Mouse (Mus musculus) midbrain, embryonic 11.5 days (tissue): ENCODE measurements around the gene Lipc. TPM values are rescaled to one million over a fixed set of nuclear protein-coding genes. Genes with fewer than 3 reads are reported as not detected.
"Not testable (repeated sequence)": the region's sequence is repeated elsewhere in the genome, so short reads cannot be mapped to it uniquely, and the experiment has no call there.

Experiments
- ATAC-seq: fragments of 200-750 bp; cut with Nextera tagmentation; 2 replicates; pipeline ENCODE4 v1.8.0; 2017; ENCODE audit warnings: moderate TSS enrichment, moderate library complexity; ENCODE audit not compliant: low FRiP score
- DNase-seq: peaks from one replicate; pipeline ENCODE4 v3.0.0; 2015; ENCODE audit warnings: low spot score; ENCODE audit errors: missing footprints
- H3K27ac ChIP-seq: fragments of 300-500 bp; sonication (generic); 2 replicates; pipeline ENCODE4 v1.5.1; 2014; ENCODE audit warnings: low read depth, low read length
- H3K27me3 ChIP-seq: fragments of 300-500 bp; sonication (generic); 2 replicates; pipeline ENCODE4 v1.6.1; 2014; ENCODE audit warnings: mild to moderate bottlenecking, low read length, moderate library complexity, mixed read lengths; ENCODE audit not compliant: control insufficient read depth, insufficient read depth
- H3K36me3 ChIP-seq: fragments of 300-500 bp; sonication (generic); 2 replicates; pipeline ENCODE4 v1.6.1; 2014; ENCODE audit warnings: mild to moderate bottlenecking, low read length, moderate library complexity, mixed read lengths; ENCODE audit not compliant: control insufficient read depth, insufficient read depth
- H3K4me1 ChIP-seq: fragments of 300-500 bp; sonication (generic); 2 replicates; pipeline ENCODE4 v1.6.1; 2014; ENCODE audit warnings: low read length; ENCODE audit not compliant: control insufficient read depth, insufficient read depth
- H3K4me2 ChIP-seq: fragments of 300-500 bp; sonication (generic); 2 replicates; pipeline ENCODE4 v1.6.1; 2014; ENCODE audit warnings: mild to moderate bottlenecking, moderate library complexity
- H3K4me3 ChIP-seq: fragments of 300-500 bp; sonication (generic); 2 replicates; pipeline ENCODE4 v1.5.1; 2014; ENCODE audit warnings: low read depth, low read length
- H3K9ac ChIP-seq: fragments of 300-500 bp; sonication (generic); 2 replicates; pipeline ENCODE4 v1.6.1; 2014; ENCODE audit warnings: low read length
- H3K9me3 ChIP-seq: fragments of 300-500 bp; sonication (generic); 2 replicates; pipeline ENCODE4 v1.6.1; 2016; ENCODE audit warnings: low read length; ENCODE audit not compliant: control insufficient read depth
- WGBS: fragments of 180-500 bp; shearing (Covaris S2); extraction: QIAGEN DNeasy Blood & Tissue Kit; methylation state at CpG from one replicate; pipeline ENCODE4 v1.1.7; 2014; 5-methylcytosine and 5-hydroxymethylcytosine counted together
- polyA plus RNA-seq: library from polyadenylated mRNA; unstranded; fragments of >200 nt; fragmentation: Nextera tagmentation; extraction: Ambion mirVana; gene quantifications from 2 replicates; pipeline ENCODE4 v1.2.1, GENCODE M21; 2014

Lipc gene
- polyA plus RNA-seq, 1 experiment from 2014 or later = not detected

DNA sequence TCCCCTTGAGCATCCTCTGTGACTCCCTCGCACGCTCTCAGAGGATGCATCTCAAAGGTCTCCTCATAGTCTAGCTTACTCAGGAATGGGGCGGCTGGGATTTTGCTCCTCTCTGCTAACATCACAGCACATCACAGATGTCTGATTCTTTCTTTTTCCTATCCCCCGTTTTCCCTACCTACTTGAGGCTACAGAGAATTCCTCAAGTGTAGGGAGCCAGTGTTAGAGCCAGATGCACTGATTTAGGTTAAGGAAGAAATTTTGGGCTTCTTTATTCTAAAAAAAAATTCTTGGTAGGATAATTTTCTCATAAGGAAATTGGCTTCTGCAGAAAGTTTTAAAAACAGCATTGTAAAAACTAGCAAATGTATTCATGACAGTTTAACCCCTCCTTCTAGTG, 84.6 kb downstream of the Lipc start:
- WGBS = 90% methylated on average over 4 of the region's 4 CpGs
- H3K27ac ChIP-seq = no peak overlapping the region
- H3K4me2 ChIP-seq = no peak overlapping the region
- H3K27me3 ChIP-seq = no peaks in the 10 kb centered on the region
- no peak overlapping the region for H3K4me3 ChIP-seq
- H3K9ac ChIP-seq = no peak overlapping the region
- H3K36me3 ChIP-seq = no peaks in the 10 kb centered on the region
- ATAC-seq = no peak
- no peaks in the 10 kb centered on the region for H3K4me1 ChIP-seq
- H3K9me3 ChIP-seq = no peaks in the 10 kb centered on the region
- DNase-seq = no peak

DNA sequence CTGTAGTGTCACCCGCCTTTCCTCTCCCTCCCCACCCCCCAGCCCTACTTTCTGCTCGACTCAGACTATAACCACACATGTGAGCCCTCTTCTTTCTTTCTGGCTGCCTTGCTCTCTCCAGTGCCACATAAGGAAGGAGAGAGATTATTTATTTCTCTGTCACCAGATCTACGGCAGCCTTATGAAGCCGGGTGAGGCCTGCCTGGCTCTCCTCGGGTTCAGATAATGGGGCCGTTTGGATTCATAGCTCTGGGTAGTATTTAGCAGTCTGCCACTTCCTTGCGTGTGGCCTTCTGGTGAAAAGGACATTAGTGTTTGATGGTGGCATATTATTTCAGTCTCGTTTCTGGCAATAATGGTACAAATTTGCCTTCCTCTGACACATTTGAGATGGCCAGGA, 88.0 kb downstream of the Lipc start:
- H3K9me3 ChIP-seq = no peaks in the 10 kb centered on the region
- H3K36me3 ChIP-seq = no peaks in the 10 kb centered on the region
- DNase-seq = no peak
- H3K27me3 ChIP-seq = no peaks in the 10 kb centered on the region
- no peak overlapping the region for H3K4me3 ChIP-seq
- H3K4me2 ChIP-seq = no peak overlapping the region
- WGBS = 81% methylated on average over 8 of the region's 8 CpGs
- H3K27ac ChIP-seq = no peak overlapping the region
- no peak for ATAC-seq
- no peak overlapping the region for H3K9ac ChIP-seq
- H3K4me1 ChIP-seq = no peaks in the 10 kb centered on the region

DNA sequence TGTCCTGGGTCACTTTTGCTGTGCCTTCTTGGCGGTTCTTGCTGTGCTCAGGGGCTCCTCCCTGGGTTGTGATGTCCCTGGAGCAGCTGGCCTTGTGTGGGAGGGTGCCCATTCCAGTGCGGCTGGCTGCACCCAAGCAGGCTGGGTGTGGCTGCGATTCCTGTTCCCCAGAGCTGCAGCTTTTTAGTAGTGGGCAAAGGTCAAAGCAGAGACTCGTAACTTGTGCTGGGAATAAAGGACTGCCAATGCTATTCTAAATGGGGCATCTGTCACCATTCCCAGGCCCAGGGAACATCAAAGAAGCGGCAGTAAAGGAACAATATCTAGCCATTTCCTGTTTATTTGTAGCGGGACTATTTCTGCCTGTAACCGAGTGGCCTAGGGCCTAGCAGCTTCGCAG, 88.7 kb downstream of the Lipc start:
- Histone ChIP-seq H3K4me3 (no peak overlapping the region), H3K9me3 (no peaks in the 10 kb centered on the region), H3K9ac (no peak overlapping the region), H3K4me1 (no peaks in the 10 kb centered on the region), H3K27me3 (no peaks in the 10 kb centered on the region), H3K27ac (no peak overlapping the region), H3K36me3 (no peaks in the 10 kb centered on the region), H3K4me2 (no peak overlapping the region)
- 44% methylated on average over 8 of the region's 8 CpGs for WGBS
- ATAC-seq (no peak), DNase-seq (peak; percentile 83)

DNA sequence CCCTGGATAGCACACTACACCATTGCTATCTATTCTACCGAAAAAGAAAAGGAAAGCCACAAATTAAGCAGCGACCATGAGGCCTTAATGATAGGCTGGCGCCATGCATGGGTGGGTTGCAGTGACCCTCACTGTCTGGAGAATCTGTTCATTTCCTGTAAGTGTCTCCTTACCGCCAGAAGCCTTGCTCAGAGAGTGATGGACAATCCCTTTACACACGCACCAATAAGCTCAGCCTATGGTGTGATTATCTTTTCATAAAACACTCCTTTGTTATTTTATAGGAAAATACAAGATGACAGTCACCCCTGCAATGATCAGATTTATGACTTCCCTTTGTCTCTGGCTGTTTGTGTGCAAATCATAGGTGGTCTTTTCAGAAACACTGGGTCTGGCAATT, 92.8 kb downstream of the Lipc start:
- 76% methylated on average over 5 of the region's 5 CpGs for WGBS
- ATAC-seq = no peak

DNA sequence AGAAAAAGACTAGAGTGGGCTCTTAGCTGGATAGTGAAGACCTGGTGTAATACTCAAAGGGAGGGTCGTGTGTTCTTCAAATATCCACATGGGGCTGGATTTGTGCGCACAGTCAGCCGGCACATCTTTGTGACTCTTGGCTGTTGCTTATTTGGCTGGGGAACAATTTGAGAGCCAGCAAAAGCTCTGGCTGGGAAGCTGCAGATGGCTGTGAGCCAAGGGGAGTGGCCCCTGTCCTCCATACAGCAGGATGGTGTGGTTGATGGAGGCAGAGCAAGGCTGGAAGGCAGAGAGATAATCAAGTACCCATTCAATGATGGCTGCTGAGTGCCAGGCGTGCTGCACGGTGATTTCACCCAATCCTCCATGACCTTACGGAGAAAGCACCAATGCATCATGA, 96.2 kb downstream of the Lipc start:
- DNase-seq (no peak), ATAC-seq (no peak)
- Histone ChIP-seq H3K4me2 (no peak overlapping the region), H3K4me1 (no peaks in the 10 kb centered on the region), H3K9me3 (no peaks in the 10 kb centered on the region), H3K27me3 (no peaks in the 10 kb centered on the region), H3K9ac (no peak overlapping the region), H3K36me3 (no peaks in the 10 kb centered on the region), H3K4me3 (no peak overlapping the region), H3K27ac (no peak overlapping the region)
- WGBS = 89% methylated on average over 6 of the region's 6 CpGs

More for the DNA sequence above, 92.8 kb downstream of the Lipc start:
- Histone ChIP-seq H3K27me3 (no peaks in the 10 kb centered on the region), H3K27ac (no peak overlapping the region), H3K36me3 (no peaks in the 10 kb centered on the region), H3K9me3 (no peaks in the 10 kb centered on the region), H3K9ac (no peak overlapping the region), H3K4me2 (no peak overlapping the region), H3K4me3 (no peak overlapping the region), H3K4me1 (no peaks in the 10 kb centered on the region)
- DNase-seq = peak; percentile 17

DNA sequence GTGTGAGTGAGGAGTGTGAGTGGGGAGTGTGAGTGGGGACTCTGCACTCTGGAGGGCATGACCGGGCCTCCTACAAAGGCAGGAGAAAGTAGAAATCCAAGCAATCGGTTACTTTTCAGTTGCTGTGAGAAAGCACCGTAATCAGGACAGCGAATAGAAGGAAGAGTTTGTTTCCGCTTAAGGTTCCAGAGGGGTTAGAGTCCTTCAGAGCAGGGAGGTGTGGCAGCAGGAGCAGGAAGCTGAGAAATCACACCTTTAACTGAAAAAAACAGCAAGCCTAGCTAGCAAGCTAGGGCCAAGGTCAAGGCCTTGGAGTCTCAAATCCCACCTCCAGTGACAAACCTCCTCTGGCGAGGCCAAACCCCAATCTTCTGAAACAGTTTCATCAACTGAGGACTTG, 97.1 kb downstream of the Lipc start:
- DNase-seq = no peak
- Histone ChIP-seq H3K27me3 (no peaks in the 10 kb centered on the region), H3K9ac (no peak overlapping the region), H3K4me2 (no peak overlapping the region), H3K4me3 (no peak overlapping the region), H3K4me1 (no peaks in the 10 kb centered on the region), H3K36me3 (no peaks in the 10 kb centered on the region), H3K9me3 (no peaks in the 10 kb centered on the region), H3K27ac (no peak overlapping the region)
- no peak for ATAC-seq
- 86% methylated on average over 6 of the region's 6 CpGs for WGBS

DNA sequence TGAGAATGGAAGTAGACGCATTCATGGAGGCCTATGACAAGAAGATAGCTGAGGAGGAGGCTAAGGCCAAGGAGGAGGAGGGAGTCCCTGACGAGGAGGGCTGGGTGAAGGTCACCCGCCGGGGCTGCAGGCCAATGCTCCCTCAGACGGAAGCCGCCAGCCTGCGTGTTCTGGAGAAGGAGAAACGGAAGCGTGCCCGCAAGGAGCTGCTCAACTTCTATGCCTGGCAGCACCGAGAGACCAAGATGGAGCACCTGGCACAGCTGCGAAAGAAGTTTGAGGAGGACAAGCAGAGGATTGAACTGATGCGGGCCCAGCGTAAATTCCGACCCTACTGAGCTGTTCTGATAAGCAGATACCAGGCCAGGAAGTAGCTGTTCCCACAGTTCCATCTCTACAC, 98.9 kb downstream of the Lipc start:
- not testable (repeated sequence) for H3K27me3 ChIP-seq, H3K36me3 ChIP-seq, ATAC-seq, H3K27ac ChIP-seq, H3K4me3 ChIP-seq, H3K4me2 ChIP-seq, DNase-seq, H3K4me1 ChIP-seq, H3K9ac ChIP-seq, H3K9me3 ChIP-seq
- 97% methylated on average over 15 of the region's 15 CpGs for WGBS

DNA sequence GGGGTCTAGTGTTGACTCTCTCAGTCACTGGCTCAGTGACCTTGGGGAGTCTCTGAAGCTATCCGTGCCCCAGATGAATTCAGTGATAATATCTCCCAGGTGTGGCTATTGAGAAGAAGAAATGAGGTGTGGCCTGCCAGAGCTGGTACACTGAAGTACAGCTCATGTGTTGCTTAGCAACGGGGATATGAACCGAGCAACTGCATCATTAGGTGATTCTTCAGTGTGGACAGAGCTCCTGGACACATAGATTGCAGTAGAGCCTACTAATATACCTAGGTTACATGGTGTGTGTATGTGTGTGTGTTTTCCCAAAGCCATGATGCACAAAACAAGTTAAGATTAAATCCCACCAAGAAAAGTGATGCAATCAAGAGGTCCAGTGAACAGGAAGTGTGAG, 100.5 kb downstream of the Lipc start:
- Histone ChIP-seq H3K36me3 (no peaks in the 10 kb centered on the region), H3K27me3 (no peaks in the 10 kb centered on the region), H3K4me3 (no peak overlapping the region), H3K9ac (no peak overlapping the region), H3K4me1 (peaks cover 3% of the 10 kb centered on the region; the same call in 1 of the 2 replicates), H3K9me3 (no peaks in the 10 kb centered on the region), H3K4me2 (no peak overlapping the region), H3K27ac (no peak overlapping the region)
- ATAC-seq (no peak), DNase-seq (no peak)
- 79% methylated on average over 3 of the region's 3 CpGs for WGBS

DNA sequence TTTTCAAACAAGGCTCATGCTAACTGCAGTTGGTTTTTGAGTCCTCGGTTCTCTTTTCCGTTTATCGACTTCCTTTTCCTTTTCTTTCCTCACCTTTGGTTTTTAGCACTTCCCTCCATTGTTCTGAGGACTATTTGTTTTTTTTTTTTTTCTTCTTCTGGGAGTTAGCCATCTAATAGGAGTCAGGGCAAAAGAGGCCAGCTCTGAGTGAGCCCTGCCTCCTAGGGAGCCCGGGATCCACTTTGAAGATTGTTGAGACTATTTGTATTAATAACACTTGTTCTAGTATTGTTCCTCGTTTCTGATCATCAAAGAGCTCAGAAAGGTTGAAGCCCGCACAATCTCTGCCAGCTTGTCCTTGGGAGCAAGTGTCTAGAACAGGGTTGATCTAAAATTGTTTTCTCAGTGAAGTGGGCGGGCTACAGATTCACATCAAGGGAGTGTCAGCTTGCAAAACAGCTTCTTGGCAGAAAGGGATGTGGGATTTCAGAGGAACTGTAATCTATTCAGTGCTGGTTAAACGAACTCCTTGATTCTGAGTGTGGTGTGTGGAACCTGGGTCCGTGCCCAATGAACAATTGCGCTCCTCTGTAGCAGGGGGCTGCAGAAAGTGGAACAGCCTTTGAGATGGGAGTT, 103.8 kb downstream of the Lipc start:
- DNase-seq = no peak
- H3K4me1 ChIP-seq = peaks cover 3% of the 10 kb centered on the region; the same call in 1 of the 2 replicates
- no peaks in the 10 kb centered on the region for H3K9me3 ChIP-seq
- H3K4me2 ChIP-seq = no peak overlapping the region
- H3K27ac ChIP-seq = no peak overlapping the region
- ATAC-seq = no peak
- H3K36me3 ChIP-seq = no peaks in the 10 kb centered on the region
- H3K4me3 ChIP-seq = no peak overlapping the region
- WGBS = 63% methylated on average over 10 of the region's 10 CpGs
- no peak overlapping the region for H3K9ac ChIP-seq
- H3K27me3 ChIP-seq = no peaks in the 10 kb centered on the region
